Mouse (Mus musculus): ENCODE results near the gene Dnajc13. TPM values are rescaled to one million over a fixed set of nuclear protein-coding genes. Genes with fewer than 3 reads are reported as not detected.

Dnajc13 gene
- polyA plus RNA-seq, 1 experiment from 2014 or later, result 22.8 TPM

DNA sequence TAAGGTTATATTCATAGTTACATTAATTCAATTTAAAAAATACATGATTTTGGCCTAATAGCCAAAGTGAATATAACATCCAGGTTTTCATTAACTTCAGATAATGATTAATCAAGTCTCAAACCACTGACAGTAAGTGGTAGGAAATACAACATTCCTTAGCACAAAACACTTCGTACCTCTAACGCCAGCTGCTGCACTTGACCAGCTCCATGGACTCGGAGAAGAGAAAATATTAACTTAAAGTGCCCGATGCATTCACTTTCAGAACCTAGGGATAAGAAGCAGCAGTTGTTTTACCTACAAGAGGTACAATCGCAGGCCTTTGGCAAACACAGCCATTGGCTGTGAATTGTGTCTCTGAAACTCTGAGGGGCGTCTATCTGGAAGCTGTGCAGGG is 90.4 kb downstream of the Dnajc13 start:
- 94% methylated on average over 6 of the region's 6 CpGs for WGBS
- H3K27ac ChIP-seq (ENCODE audit: low read length), result no peak overlapping the region

DNA sequence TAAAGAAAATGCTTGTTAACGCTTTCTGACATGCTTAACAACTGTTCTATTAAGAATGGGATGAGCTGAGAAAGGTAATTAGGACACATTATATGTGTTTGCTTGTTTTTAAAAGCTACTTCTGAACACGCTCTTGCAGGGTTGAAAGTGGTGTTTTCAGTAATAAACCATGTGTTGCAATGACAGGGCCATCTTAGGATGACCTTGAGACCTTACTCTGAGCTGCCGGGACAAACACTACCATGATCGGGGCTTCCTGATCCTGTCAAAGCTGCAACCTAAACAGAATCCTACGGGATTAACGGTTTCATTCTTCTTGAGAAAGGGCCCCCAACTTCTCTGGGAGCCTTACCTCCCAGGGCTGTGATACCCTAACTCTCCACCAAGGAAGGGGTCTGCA is 91.1 kb downstream of the Dnajc13 start:
- Histone ChIP-seq H3K4me1 (replicated peaks; ENCODE audit: control insufficient read depth, insufficient read depth, low read length) (no peaks in the 10 kb centered on the region), H3K27me3 (replicated peaks; ENCODE audit: control insufficient read depth, insufficient read depth, low read length) (no peaks in the 10 kb centered on the region), H3K27ac (ENCODE audit: low read length) (no peak overlapping the region), H3K36me3 (ENCODE audit: control insufficient read depth, insufficient read depth) (peaks cover 26% of the 10 kb centered on the region), H3K4me2 (ENCODE audit: low read length) (no peak overlapping the region), H3K9ac (replicated peaks; ENCODE audit: low read depth, low read length) (no peak overlapping the region), H3K4me3 (replicated peaks; ENCODE audit: low read length) (no peak overlapping the region), H3K9me3 (ENCODE audit: control insufficient read depth, low read length) (no peaks in the 10 kb centered on the region)
- WGBS, result 90% methylated on average over 6 of the region's 6 CpGs
- ATAC-seq, result no peak

More for the DNA sequence above, 90.4 kb downstream of the Dnajc13 start:
- Histone ChIP-seq H3K36me3 (ENCODE audit: control insufficient read depth, insufficient read depth) (peaks cover 19% of the 10 kb centered on the region), H3K4me1 (replicated peaks; ENCODE audit: control insufficient read depth, insufficient read depth, low read length) (no peaks in the 10 kb centered on the region), H3K9me3 (ENCODE audit: control insufficient read depth, low read length) (no peaks in the 10 kb centered on the region), H3K4me3 (replicated peaks; ENCODE audit: low read length) (no peak overlapping the region), H3K9ac (replicated peaks; ENCODE audit: low read depth, low read length) (no peak overlapping the region), H3K27me3 (replicated peaks; ENCODE audit: control insufficient read depth, insufficient read depth, low read length) (no peaks in the 10 kb centered on the region), H3K4me2 (ENCODE audit: low read length) (no peak overlapping the region)
- ATAC-seq, result no peak

DNA sequence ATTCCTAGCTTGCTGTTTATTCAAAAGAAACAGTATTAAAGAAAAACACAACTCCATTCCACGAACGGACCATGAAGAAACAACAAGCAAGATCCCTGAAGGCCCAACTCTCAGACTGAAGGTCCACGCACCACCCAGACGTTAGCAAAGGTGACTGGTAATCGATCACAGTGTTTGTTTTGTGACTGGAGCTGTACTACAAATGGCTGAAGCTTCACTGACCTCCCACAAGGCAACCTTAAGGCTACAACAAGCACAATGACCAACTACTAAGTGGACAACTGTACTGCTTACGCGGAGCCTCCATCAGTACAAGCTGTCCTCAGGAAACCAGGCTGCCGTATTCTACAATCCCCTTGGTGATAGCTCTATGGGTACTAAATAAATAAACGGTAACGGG is 92.7 kb downstream of the Dnajc13 start:
- no peaks in the 10 kb centered on the region for H3K4me1 ChIP-seq (replicated peaks; ENCODE audit: control insufficient read depth, insufficient read depth, low read length)
- no peak overlapping the region for H3K9ac ChIP-seq (replicated peaks; ENCODE audit: low read depth, low read length)
- no peaks in the 10 kb centered on the region for H3K27me3 ChIP-seq (replicated peaks; ENCODE audit: control insufficient read depth, insufficient read depth, low read length)
- no peak for ATAC-seq
- no peak overlapping the region for H3K4me2 ChIP-seq (ENCODE audit: low read length)
- no peak overlapping the region for H3K27ac ChIP-seq (ENCODE audit: low read length)
- WGBS, result 97% methylated on average over 10 of the region's 10 CpGs
- no peaks in the 10 kb centered on the region for H3K9me3 ChIP-seq (ENCODE audit: control insufficient read depth, low read length)
- no peak overlapping the region for H3K4me3 ChIP-seq (replicated peaks; ENCODE audit: low read length)
- peaks cover 27% of the 10 kb centered on the region for H3K36me3 ChIP-seq (ENCODE audit: control insufficient read depth, insufficient read depth)

DNA sequence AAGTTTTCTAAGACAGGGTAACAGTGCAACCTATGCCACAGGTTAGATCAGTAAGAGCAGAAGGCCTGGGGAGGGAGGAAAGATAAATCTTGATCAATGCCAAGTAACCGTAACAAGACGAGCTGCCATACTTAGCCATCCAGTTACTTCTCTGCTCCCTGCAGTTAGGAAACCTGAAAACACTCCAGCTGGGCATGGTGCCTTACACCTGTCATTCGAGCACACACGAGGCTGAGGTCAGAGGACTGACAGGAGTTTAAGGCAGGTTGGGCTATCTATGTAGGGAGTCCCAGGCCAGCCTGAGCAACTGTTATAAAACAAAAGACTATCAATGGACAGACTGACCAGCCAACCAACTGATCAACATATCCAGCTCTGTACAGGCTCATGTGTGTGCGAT is 96.8 kb downstream of the Dnajc13 start:
- ATAC-seq, result no peak
- Histone ChIP-seq H3K36me3 (ENCODE audit: control insufficient read depth, insufficient read depth) (peaks cover 44% of the 10 kb centered on the region), H3K4me2 (ENCODE audit: low read length) (no peak overlapping the region), H3K4me3 (replicated peaks; ENCODE audit: low read length) (no peak overlapping the region), H3K9me3 (ENCODE audit: control insufficient read depth, low read length) (no peaks in the 10 kb centered on the region), H3K9ac (replicated peaks; ENCODE audit: low read depth, low read length) (no peak overlapping the region), H3K4me1 (replicated peaks; ENCODE audit: control insufficient read depth, insufficient read depth, low read length) (no peaks in the 10 kb centered on the region), H3K27me3 (replicated peaks; ENCODE audit: control insufficient read depth, insufficient read depth, low read length) (no peaks in the 10 kb centered on the region), H3K27ac (ENCODE audit: low read length) (no peak overlapping the region)
- 94% methylated on average over 5 of the region's 5 CpGs for WGBS

DNA sequence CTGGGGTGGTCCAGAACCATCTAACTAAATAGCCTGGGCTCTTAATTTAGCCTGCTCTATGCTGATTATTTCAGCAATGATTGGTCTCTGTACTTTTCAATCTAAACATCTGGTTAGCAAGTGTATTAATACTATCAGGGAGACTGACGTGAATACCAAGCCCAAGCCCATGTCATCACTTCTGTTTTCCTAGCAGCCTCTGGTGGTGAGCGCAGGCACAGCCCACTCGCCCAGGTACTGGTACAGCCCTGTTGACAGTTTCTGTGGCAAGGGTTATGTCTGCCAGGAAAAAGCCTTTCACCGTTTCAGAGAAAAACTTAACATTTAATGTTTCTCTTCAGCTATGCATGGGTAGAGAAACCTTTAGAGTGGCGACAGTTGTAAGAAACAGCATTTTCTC is 98.5 kb downstream of the Dnajc13 start:
- H3K27ac ChIP-seq (ENCODE audit: low read length), result no peak overlapping the region
- H3K9me3 ChIP-seq (ENCODE audit: control insufficient read depth, low read length), result no peaks in the 10 kb centered on the region
- H3K27me3 ChIP-seq (replicated peaks; ENCODE audit: control insufficient read depth, insufficient read depth, low read length), result no peaks in the 10 kb centered on the region
- H3K9ac ChIP-seq (replicated peaks; ENCODE audit: low read depth, low read length), result no peak overlapping the region
- ATAC-seq, result no peak
- H3K4me2 ChIP-seq (ENCODE audit: low read length), result no peak overlapping the region
- 87% methylated on average over 5 of the region's 5 CpGs for WGBS
- H3K4me3 ChIP-seq (replicated peaks; ENCODE audit: low read length), result no peak overlapping the region
- H3K4me1 ChIP-seq (replicated peaks; ENCODE audit: control insufficient read depth, insufficient read depth, low read length), result no peaks in the 10 kb centered on the region
- peaks cover 56% of the 10 kb centered on the region for H3K36me3 ChIP-seq (ENCODE audit: control insufficient read depth, insufficient read depth)

DNA sequence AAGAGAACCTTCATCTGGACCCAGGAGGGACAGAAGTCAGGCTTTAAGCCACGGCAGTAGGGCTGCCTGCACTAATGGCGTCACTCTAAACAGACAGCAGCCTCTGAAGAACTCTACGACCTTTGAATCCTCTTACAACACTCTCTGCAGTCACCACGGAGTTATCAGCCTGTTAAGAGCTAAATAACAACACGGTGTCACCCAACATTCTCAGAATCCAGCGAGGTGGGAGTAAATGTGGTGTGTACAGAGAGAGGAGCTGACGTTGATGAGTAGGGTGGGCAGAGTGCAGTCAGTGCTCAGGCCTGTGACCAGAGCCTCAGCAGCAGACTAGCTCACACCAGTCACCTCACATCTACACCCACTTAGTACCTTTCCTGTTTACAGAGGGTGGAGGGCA is 101.6 kb downstream of the Dnajc13 start:
- Histone ChIP-seq H3K27ac (ENCODE audit: low read length) (no peak overlapping the region), H3K9me3 (ENCODE audit: control insufficient read depth, low read length) (no peaks in the 10 kb centered on the region), H3K9ac (replicated peaks; ENCODE audit: low read depth, low read length) (no peak overlapping the region), H3K27me3 (replicated peaks; ENCODE audit: control insufficient read depth, insufficient read depth, low read length) (no peaks in the 10 kb centered on the region), H3K4me3 (replicated peaks; ENCODE audit: low read length) (no peak overlapping the region), H3K36me3 (ENCODE audit: control insufficient read depth, insufficient read depth) (peaks cover 54% of the 10 kb centered on the region), H3K4me2 (ENCODE audit: low read length) (no peak overlapping the region), H3K4me1 (replicated peaks; ENCODE audit: control insufficient read depth, insufficient read depth, low read length) (no peaks in the 10 kb centered on the region)
- no peak for ATAC-seq
- WGBS, result 87% methylated on average over 7 of the region's 7 CpGs

DNA sequence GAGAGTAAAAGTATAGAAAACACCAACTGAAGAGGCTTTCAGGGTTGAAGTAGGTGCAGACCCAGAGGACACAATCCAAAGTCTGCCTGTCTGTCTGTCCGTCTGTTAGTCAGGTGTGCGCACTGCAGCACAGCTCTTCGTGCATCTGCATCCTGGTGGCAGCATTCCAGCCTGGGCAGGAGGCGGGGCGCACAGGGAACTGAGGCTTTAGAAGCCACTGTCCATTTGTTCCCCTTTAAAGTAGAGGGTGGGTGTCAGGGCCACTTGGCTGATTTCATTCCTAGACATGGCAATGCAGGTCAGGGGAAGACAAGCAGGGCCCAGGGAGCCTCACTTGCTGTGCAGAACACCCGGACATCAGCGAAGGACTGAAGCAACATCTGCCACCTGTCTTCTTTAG is 105.4 kb downstream of the Dnajc13 start:
- no peak for ATAC-seq
- Histone ChIP-seq H3K9ac (replicated peaks; ENCODE audit: low read depth, low read length) (no peak overlapping the region), H3K27me3 (replicated peaks; ENCODE audit: control insufficient read depth, insufficient read depth, low read length) (no peaks in the 10 kb centered on the region), H3K4me1 (replicated peaks; ENCODE audit: control insufficient read depth, insufficient read depth, low read length) (no peaks in the 10 kb centered on the region), H3K36me3 (ENCODE audit: control insufficient read depth, insufficient read depth) (peaks cover 53% of the 10 kb centered on the region), H3K4me2 (ENCODE audit: low read length) (no peak overlapping the region), H3K9me3 (ENCODE audit: control insufficient read depth, low read length) (no peaks in the 10 kb centered on the region), H3K27ac (ENCODE audit: low read length) (no peak overlapping the region), H3K4me3 (replicated peaks; ENCODE audit: low read length) (no peak overlapping the region)
- WGBS, result 99% methylated on average over 7 of the region's 7 CpGs

DNA sequence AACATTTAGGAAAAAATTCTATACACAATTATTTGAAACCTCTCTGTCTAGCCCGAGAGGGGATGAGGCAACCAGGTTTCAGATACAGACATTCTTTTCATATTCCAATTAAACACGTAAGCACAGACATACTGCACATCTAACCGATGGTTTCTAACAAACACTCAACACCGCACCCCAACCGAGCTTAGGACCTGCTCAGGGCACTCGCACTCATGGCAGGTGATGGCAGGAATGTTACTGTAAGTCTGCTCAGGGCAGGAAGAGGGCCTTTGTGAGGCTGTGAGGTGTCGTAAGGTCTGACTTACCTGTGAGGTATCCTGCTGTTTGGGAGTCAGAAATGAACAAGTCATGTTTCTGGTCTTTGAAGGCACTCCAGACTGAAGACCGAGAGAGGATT is 106.2 kb downstream of the Dnajc13 start:
- Histone ChIP-seq H3K27me3 (replicated peaks; ENCODE audit: control insufficient read depth, insufficient read depth, low read length) (no peaks in the 10 kb centered on the region), H3K9me3 (ENCODE audit: control insufficient read depth, low read length) (no peaks in the 10 kb centered on the region), H3K4me3 (replicated peaks; ENCODE audit: low read length) (no peak overlapping the region), H3K4me1 (replicated peaks; ENCODE audit: control insufficient read depth, insufficient read depth, low read length) (no peaks in the 10 kb centered on the region), H3K4me2 (ENCODE audit: low read length) (no peak overlapping the region), H3K36me3 (ENCODE audit: control insufficient read depth, insufficient read depth) (peaks cover 51% of the 10 kb centered on the region), H3K27ac (ENCODE audit: low read length) (no peak overlapping the region), H3K9ac (replicated peaks; ENCODE audit: low read depth, low read length) (no peak overlapping the region)
- no peak for ATAC-seq
- WGBS, result 97% methylated on average over 8 of the region's 8 CpGs

DNA sequence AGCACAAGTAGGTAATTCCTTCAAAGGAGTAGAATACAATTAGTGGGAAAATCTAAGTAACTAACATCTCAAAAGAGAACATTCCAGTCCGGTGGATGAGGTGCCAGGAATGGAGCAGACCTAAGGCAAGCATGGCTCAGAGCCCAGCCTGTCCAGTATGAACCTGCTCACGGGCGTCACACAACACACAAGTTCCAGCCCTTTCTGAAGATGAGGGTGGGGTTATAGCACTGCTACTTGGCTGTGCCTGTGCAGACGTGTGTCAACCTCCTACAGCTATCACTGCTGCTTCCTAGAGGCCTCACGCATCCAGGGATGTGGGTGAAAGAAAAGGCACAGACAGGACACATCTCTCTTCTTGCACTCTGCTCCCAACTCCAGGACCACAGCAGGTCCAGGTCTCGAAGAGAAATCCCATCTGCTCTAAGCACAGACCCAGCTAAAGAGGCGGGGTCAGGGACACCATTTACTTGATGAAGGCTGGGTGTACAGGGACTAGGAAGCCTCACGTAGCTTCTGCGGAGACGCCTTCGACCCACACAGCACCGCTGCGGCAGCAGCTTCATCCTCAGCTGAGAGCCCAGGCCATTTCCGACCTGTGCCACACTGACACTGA is 107.5 kb downstream of the Dnajc13 start:
- Histone ChIP-seq H3K27ac (ENCODE audit: low read length) (no peak overlapping the region), H3K4me1 (replicated peaks; ENCODE audit: control insufficient read depth, insufficient read depth, low read length) (no peaks in the 10 kb centered on the region), H3K9me3 (ENCODE audit: control insufficient read depth, low read length) (no peaks in the 10 kb centered on the region), H3K4me3 (replicated peaks; ENCODE audit: low read length) (no peak overlapping the region), H3K36me3 (ENCODE audit: control insufficient read depth, insufficient read depth) (peaks cover 47% of the 10 kb centered on the region), H3K9ac (replicated peaks; ENCODE audit: low read depth, low read length) (no peak overlapping the region), H3K27me3 (replicated peaks; ENCODE audit: control insufficient read depth, insufficient read depth, low read length) (no peaks in the 10 kb centered on the region), H3K4me2 (ENCODE audit: low read length) (no peak overlapping the region)
- 94% methylated on average over 14 of the region's 14 CpGs for WGBS
- no peak for ATAC-seq

DNA sequence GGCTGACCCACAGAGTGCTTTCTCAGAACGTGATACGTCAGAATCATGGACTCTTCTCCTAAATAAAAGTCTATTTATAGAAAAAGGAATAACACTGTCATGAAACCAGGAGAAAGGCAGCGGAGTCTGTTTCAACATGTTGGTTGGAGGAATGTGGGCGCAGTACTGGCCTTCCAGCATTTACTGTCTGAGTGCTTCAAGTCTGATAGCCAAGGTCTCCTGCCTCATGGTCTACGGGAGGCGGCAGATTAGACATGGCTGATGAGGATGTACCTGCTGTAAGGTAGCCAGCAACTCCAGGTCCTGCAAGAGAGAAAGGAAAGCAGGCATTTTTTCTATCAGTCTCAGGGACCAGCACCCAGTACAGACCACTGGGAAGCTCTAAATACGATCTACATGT is 110.6 kb downstream of the Dnajc13 start:
- Histone ChIP-seq H3K9ac (replicated peaks; ENCODE audit: low read depth, low read length) (no peak overlapping the region), H3K4me3 (replicated peaks; ENCODE audit: low read length) (no peak overlapping the region), H3K9me3 (ENCODE audit: control insufficient read depth, low read length) (no peaks in the 10 kb centered on the region), H3K27ac (ENCODE audit: low read length) (no peak overlapping the region), H3K4me2 (ENCODE audit: low read length) (no peak overlapping the region), H3K27me3 (replicated peaks; ENCODE audit: control insufficient read depth, insufficient read depth, low read length) (no peaks in the 10 kb centered on the region), H3K36me3 (ENCODE audit: control insufficient read depth, insufficient read depth) (peaks cover 35% of the 10 kb centered on the region), H3K4me1 (replicated peaks; ENCODE audit: control insufficient read depth, insufficient read depth, low read length) (no peaks in the 10 kb centered on the region)
- ATAC-seq, result no peak
- 99% methylated on average over 7 of the region's 7 CpGs for WGBS

Measured in forebrain, embryonic 16.5 days (tissue).